Mouse (Mus musculus): Measurements from ENCODE around the gene Grip1. TPM values are rescaled to one million over a fixed set of nuclear protein-coding genes. Genes with fewer than 3 reads are reported as not detected.
A peak's percentile ranks its signal among the peaks of the same experiment; 100 is the strongest.

Gene Grip1
- total RNA-seq, 2 experiments from 2014 or later = 16.6 to 17.8 TPM

DNA sequence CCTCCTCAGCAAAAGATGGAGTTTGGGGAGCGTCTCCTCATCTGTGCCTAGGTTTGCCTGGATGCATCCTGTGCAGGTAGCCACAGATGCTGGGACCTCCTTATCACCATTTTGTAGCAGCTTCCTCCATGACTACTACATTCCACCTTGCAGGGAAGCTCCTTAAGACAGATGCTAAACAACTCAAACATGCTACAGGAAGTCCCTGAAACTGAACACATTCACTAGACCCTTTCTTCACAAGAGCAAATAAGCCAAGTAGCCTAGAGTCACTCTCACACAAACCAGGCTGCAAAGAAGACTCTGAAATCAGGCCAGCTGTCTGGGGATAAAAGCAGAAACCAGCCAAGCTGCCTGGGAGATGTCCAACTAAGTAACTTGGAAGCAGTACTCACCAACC lies 661.6 kb downstream of the Grip1 start:
- DNase-seq (ENCODE audit: low spot score in 2 of 2) = no peak

DNA sequence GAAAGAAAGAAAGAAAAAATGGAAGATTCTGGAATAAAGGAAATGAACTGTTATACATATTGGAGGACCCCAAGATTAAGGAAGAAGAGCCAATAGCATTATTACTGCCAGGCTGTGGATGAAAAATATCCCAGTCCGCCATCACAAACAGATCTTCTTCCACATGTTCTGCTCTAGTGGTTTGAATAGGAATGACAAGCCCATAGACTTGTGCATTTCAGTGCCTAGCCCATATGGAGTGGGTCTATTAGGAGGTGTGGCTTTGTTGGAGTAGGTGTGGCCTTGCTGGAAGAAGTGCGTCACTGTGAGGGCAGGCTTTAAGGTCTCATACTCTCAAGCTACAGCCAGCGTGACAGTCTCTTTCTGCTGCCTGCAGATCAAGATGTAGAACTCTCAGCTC lies 670.1 kb downstream of the Grip1 start:
- DNase-seq (ENCODE audit: low spot score in 2 of 2) = no peak

- peak; percentile 83 to 89 for DNase-seq (ENCODE audit: low spot score in 2 of 2)
Measured at GRCm38 (mm10) chr10:120124801-120125464, 671.3 kb downstream of the Grip1 start.

DNA sequence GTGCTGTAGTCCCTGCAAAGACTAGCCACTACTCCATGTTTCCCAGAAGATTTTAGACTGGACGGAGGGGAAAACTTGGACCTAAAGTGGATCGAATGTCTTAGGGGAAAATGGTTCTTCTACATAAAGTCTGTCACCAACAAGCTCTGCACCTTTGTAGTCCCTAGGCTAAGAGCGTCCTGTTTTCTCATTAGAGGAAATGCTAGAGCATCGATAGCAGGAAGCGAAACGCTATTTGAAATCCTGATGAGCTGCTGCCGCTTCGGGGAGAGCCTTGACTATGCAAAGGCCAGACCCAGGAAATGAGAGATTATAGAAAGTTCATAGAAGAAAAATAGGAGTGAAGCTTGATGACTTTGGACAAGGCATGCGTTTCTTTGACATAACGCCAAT lies 671.8 kb downstream of the Grip1 start:
- DNase-seq (ENCODE audit: low spot score in 2 of 2) = no peak

DNA sequence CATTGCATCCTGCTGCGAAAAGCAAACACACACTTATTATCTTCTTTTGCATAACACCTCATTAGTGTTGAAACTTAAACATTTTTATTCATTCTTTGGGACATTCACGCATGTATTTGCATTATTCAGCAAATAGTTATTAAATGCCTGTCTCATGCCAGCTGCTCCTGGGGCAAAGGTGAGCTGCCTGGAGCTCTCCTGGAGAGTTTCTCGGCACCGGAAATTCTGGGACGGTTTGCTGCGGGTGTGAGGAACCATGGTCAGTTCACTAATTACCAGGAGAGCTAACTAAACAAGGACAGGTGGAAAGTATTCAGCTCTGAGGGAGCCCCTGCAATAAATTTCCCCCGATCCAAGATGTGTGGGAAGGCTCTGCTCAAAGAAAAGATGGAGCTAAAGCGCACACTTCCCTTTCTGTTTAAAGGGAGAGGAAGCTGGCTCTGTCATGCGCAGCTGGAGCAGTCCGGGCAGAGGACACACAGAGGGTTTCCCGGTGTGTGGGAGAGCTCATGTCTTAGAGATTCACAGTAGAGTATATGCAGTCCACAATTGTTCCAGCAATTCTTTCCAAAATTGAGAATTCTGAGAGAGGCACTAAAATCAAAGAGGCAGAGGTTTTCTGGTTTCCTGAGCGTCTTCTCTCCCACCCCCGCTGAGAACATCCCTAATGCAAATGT lies 675.1 kb downstream of the Grip1 start:
- no peak for DNase-seq (ENCODE audit: low spot score in 2 of 2)

GRCm38 (mm10) chr10:120130621-120131020 lies 677.0 kb downstream of the Grip1 start:
- DNase-seq (ENCODE audit: low spot score in 2 of 2) = peak; percentile 53 to 69

- no peak for DNase-seq (ENCODE audit: low spot score in 2 of 2)
Measured at GRCm38 (mm10) chr10:120133697-120134096, 680.1 kb downstream of the Grip1 start.

DNA sequence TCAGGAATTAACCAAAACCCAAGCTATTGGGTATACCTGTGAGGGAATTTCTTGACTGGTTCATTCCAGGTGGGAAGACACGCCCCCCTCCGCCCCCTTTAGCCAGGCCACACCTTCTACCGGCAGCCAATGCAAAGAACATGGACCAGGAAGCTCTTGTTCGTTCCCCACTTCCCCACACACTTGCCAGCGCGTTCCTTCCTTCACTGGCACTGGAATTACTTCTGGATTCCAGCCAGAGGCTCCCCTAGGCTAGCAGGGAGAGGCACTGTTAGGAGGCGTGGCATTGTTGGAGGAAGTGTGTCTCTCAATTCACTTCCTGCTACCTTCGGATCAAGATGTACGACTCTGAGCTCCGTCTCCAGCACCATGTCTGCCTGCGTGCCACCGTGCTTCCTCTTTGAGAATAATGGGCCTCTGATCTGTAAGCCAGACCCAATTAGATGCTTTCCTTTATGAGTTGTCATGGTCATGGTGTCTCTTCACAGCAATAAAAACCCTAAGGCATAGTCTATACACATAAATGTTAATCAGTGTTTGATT lies 682.5 kb downstream of the Grip1 start:
- no peak for DNase-seq (ENCODE audit: low spot score in 2 of 2)

Other genes starting within 250 kb of the Grip1 start
- 100 to 1,000 TPM; 156 to 161 TPM for gene Cand1, start 213.8 kb upstream of the Grip1 start, total RNA-seq (2021)